Comparison of ENCODE assay signal across 10 mouse cellular contexts in the genomic region with DNA sequence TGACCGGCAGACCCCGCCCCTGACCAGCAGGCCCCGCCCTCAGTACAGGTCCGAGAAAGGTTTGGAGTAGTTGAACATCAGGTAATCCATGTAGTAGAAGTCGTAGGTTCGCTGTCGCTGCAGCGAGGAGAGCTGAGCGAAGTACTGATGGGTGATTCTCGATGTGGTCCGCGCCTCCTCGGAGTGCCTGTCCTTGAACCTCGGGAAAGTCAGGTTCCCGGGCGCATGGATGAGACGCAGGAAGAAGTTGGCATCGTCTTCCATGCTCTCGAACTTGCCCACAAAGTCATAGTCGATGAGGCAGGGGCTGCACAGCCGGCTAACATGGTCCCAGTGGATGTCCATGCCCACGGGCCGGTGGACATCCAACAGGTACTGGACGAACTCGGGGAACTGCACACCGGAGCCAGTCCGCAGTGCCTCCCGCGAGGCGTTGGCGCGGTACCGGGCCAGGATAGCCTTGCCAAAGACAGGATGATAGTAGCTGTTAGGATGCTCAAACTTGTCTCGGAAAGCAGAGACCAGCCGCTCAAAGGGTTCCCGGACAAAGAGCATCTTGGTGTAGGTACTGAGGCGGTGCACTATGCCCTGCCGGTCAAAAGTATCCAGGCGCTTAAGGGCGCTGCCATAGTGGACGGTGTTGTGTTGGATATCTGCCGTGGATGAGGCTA. TPM values are rescaled to one million over a fixed set of nuclear protein-coding genes. Genes with fewer than 3 reads are reported as not detected.
DNase-seq lines count a peak whose midpoint lies in the region; ATAC-seq and TF ChIP-seq lines count a peak whose summit lies in the region.
"Had no signal": no experiment of that assay in that cellular context is flagged by ENCODE, and none has a peak within 500 bp of the region (broad histone marks: within the 10 kb centered on the region; RNA-seq: fewer than 3 reads in every experiment).

No protein-coding gene starts in this region.

- 0 out of 2 replicates have a peak overlapping the region, but pooled peaks have one; percentile 36 for H3K9ac ChIP-seq in forebrain, embryonic 15.5 days (replicated peaks)
- 0 out of 2 replicates have a peak overlapping the region, but pooled peaks have one; percentile 19 for H3K9ac ChIP-seq in limb, embryonic 13.5 days
- H3K9ac ChIP-seq in liver, embryonic 12.5 days = no peak overlapping the region

- H3K9me3 ChIP-seq in heart, embryonic 10.5 days = no peaks in the 10 kb centered on the region
- no peaks in the 10 kb centered on the region for H3K9me3 ChIP-seq in E14TG2a.4 (ENCODE audit: low read length)
- H3K9me3 ChIP-seq in forebrain, embryonic 15.5 days = no peaks in the 10 kb centered on the region
- H3K9me3 ChIP-seq in limb, embryonic 13.5 days = no peaks in the 10 kb centered on the region
- H3K9me3 ChIP-seq in liver, embryonic 12.5 days (replicated peaks) = no peaks in the 10 kb centered on the region

- H3K4me3 ChIP-seq in heart, embryonic 10.5 days = peak overlapping the region; percentile 45
- peak overlapping the region; percentile 76 for H3K4me3 ChIP-seq in E14TG2a.4 (replicated peaks; ENCODE audit: low read length)
- peak overlapping the region; percentile 39 for H3K4me3 ChIP-seq in forebrain, embryonic 15.5 days
- H3K4me3 ChIP-seq in limb, embryonic 13.5 days = peak overlapping the region; percentile 33
- H3K4me3 ChIP-seq in liver, embryonic 12.5 days = no peak overlapping the region
- H3K4me3 ChIP-seq: heart, adult 2 months had no signal

- no peak for TF ChIP-seq CTCF in E14TG2a.4 (conservative IDR thresholded peaks at IDR 0.05; ENCODE audit: low read length)

- peak overlapping the region; percentile 58 for H3K4me2 ChIP-seq in forebrain, embryonic 15.5 days (replicated peaks)
- peak overlapping the region; percentile 63 for H3K4me2 ChIP-seq in limb, embryonic 13.5 days (replicated peaks)
- no peak overlapping the region for H3K4me2 ChIP-seq in liver, embryonic 12.5 days

- DNase-seq in heart, embryonic 10.5 days (ENCODE audit: low spot score) = no peak
- DNase-seq in heart, adult 18-20 months = no peak
- DNase-seq in urinary bladder, postnatal 36 days (ENCODE audit: low spot score in 2 of 2) = no peak
- DNase-seq in lung, adult 18-20 months = no peak

- peaks cover 44% of the 10 kb centered on the region for H3K27me3 ChIP-seq in heart, embryonic 10.5 days (ENCODE audit: insufficient read depth, poor library complexity, severe bottlenecking)
- H3K27me3 ChIP-seq in E14TG2a.4 (ENCODE audit: insufficient read depth, low read length) = peaks cover 49% of the 10 kb centered on the region
- peaks cover 32% of the 10 kb centered on the region for H3K27me3 ChIP-seq in forebrain, embryonic 15.5 days
- peaks cover 46% of the 10 kb centered on the region for H3K27me3 ChIP-seq in limb, embryonic 13.5 days
- peaks cover 43% of the 10 kb centered on the region for H3K27me3 ChIP-seq in liver, embryonic 12.5 days (replicated peaks)

- WGBS in heart, embryonic 10.5 days = 15% methylated on average over 42 of the region's 42 CpGs
- 11% methylated on average over 42 of the region's 42 CpGs for WGBS in forebrain, embryonic 15.5 days
- 16% methylated on average over 42 of the region's 42 CpGs for WGBS in limb, embryonic 13.5 days
- WGBS in liver, embryonic 12.5 days (ENCODE audit: insufficient replicate concordance) = 16% methylated on average over 42 of the region's 42 CpGs

- ATAC-seq in forebrain, embryonic 15.5 days (replicated peaks) = no peak
- no peak for ATAC-seq in limb, embryonic 13.5 days (ENCODE audit: low FRiP score, low read depth)
- no peak for ATAC-seq in liver, embryonic 12.5 days

- peaks cover 8% of the 10 kb centered on the region for H3K4me1 ChIP-seq in heart, embryonic 10.5 days
- H3K4me1 ChIP-seq in E14TG2a.4 (replicated peaks; ENCODE audit: low read depth, low read length) = peaks cover 47% of the 10 kb centered on the region
- peaks cover 11% of the 10 kb centered on the region for H3K4me1 ChIP-seq in forebrain, embryonic 15.5 days
- H3K4me1 ChIP-seq in limb, embryonic 13.5 days = peaks cover 19% of the 10 kb centered on the region
- no peaks in the 10 kb centered on the region for H3K4me1 ChIP-seq in liver, embryonic 12.5 days

- H3K36me3 ChIP-seq in heart, embryonic 10.5 days = no peaks in the 10 kb centered on the region
- H3K36me3 ChIP-seq in E14TG2a.4 (ENCODE audit: insufficient read depth, low read length) = no peaks in the 10 kb centered on the region
- H3K36me3 ChIP-seq in forebrain, embryonic 15.5 days = no peaks in the 10 kb centered on the region
- no peaks in the 10 kb centered on the region for H3K36me3 ChIP-seq in limb, embryonic 13.5 days
- no peaks in the 10 kb centered on the region for H3K36me3 ChIP-seq in liver, embryonic 12.5 days

- H3K27ac ChIP-seq in heart, embryonic 10.5 days = no peak overlapping the region
- no peak overlapping the region for H3K27ac ChIP-seq in forebrain, embryonic 15.5 days (replicated peaks)
- no peak overlapping the region for H3K27ac ChIP-seq in limb, embryonic 13.5 days
- no peak overlapping the region for H3K27ac ChIP-seq in liver, embryonic 12.5 days
- H3K27ac ChIP-seq: heart, adult 2 months had no signal

RNA-seq across cellular contexts. Expression of a gene that starts 18.7 kb away (rescaled TPM):
- polyA plus RNA-seq in heart, embryonic 10.5 days (2016; fragmentation: Nextera tagmentation; extraction: Ambion mirVana) = 15.3 and 25.5 TPM in 2 replicates
- 1 to 10 TPM; 3.3 to 3.6 TPM for total RNA-seq in heart, adult 18-20 months (2021)
- 27.7 and 29.0 TPM in 2 replicates for polyA plus RNA-seq in forebrain, embryonic 15.5 days (2015; fragmentation: Nextera tagmentation; extraction: Ambion mirVana)
- 42.8 and 45.7 TPM in 2 replicates for polyA plus RNA-seq in limb, embryonic 13.5 days (2015; fragmentation: Nextera tagmentation; extraction: Ambion mirVana)
- 2.2 and 2.7 TPM in 2 replicates for polyA plus RNA-seq in liver, embryonic 12.5 days (2016; fragmentation: Nextera tagmentation; extraction: Ambion mirVana)
- total RNA-seq: neutrophil, adult 5-6 weeks had no signal
